Mouse (Mus musculus) testis, postnatal 10 days (tissue): Measurements from ENCODE around the gene Gm10840.
A peak's percentile ranks its signal among the peaks of the same experiment; 100 is the strongest.

Experiments used
- DNase-seq: peaks from one replicate; pipeline ENCODE4 v3.0.0; 2021; ENCODE audit warnings: low spot score

Gm10840 gene

GRCm38 (mm10) chr11:106159921-106160840 lies 469 bp upstream of the Gm10840 start:
- DNase-seq: peak; percentile 80

GRCm38 (mm10) chr11:106162237-106162636 lies 1.6 kb downstream of the Gm10840 start:
- DNase-seq: no peak

GRCm38 (mm10) chr11:106163546-106163945 lies 2.9 kb downstream of the Gm10840 start:
- no peak for DNase-seq

GRCm38 (mm10) chr11:106164601-106165180 lies 4.0 kb downstream of the Gm10840 start:
- no peak for DNase-seq

- DNase-seq: no peak
Measured at GRCm38 (mm10) chr11:106167435-106167834, 6.8 kb downstream of the Gm10840 start.

- no peak for DNase-seq
Measured at GRCm38 (mm10) chr11:106170807-106171206, 10.2 kb downstream of the Gm10840 start.

- no peak for DNase-seq
Measured at GRCm38 (mm10) chr11:106173228-106173627, 12.6 kb downstream of the Gm10840 start.

GRCm38 (mm10) chr11:106174372-106174771 lies 13.7 kb downstream of the Gm10840 start:
- no peak for DNase-seq

- no peak for DNase-seq
Measured at GRCm38 (mm10) chr11:106175081-106175480, 14.4 kb downstream of the Gm10840 start.

- no peak for DNase-seq
Measured at GRCm38 (mm10) chr11:106176372-106176771, 15.7 kb downstream of the Gm10840 start.

- DNase-seq: no peak
Measured at GRCm38 (mm10) chr11:106178036-106178782, 17.6 kb downstream of the Gm10840 start.

- DNase-seq: no peak
Measured at GRCm38 (mm10) chr11:106179711-106180448, 19.2 kb downstream of the Gm10840 start.

- no peak for DNase-seq
Measured at GRCm38 (mm10) chr11:106180449-106180801, 19.8 kb downstream of the Gm10840 start.

GRCm38 (mm10) chr11:106187326-106187725 lies 26.7 kb downstream of the Gm10840 start:
- no peak for DNase-seq

GRCm38 (mm10) chr11:106191716-106192115 lies 31.1 kb downstream of the Gm10840 start:
- no peak for DNase-seq

GRCm38 (mm10) chr11:106192241-106192640 lies 31.6 kb downstream of the Gm10840 start:
- DNase-seq: no peak

- DNase-seq: no peak
Measured at GRCm38 (mm10) chr11:106192657-106193370, 32.2 kb downstream of the Gm10840 start.

GRCm38 (mm10) chr11:106193371-106194154 lies 32.9 kb downstream of the Gm10840 start:
- DNase-seq: peak; percentile 98

GRCm38 (mm10) chr11:106194155-106194541 lies 33.5 kb downstream of the Gm10840 start:
- no peak for DNase-seq

GRCm38 (mm10) chr11:106194891-106195290 lies 34.2 kb downstream of the Gm10840 start:
- no peak for DNase-seq

GRCm38 (mm10) chr11:106195341-106195740 lies 34.7 kb downstream of the Gm10840 start:
- DNase-seq: no peak
